14 mouse cellular contexts compared by ENCODE assay signal in genomic region chr2:44165789-44166188, GRCm38 (mm10).
A peak's percentile ranks its signal among the peaks of the same experiment; 100 is the strongest.
DNase-seq lines count a peak whose midpoint lies in the region; ATAC-seq and TF ChIP-seq lines count a peak whose summit lies in the region.
"Had no signal": no experiment of that assay in that cellular context is flagged by ENCODE, and none has a peak within 500 bp of the region (broad histone marks: within the 10 kb centered on the region; RNA-seq: fewer than 3 reads in every experiment).

No protein-coding gene starts in this region.

- H3K27me3 ChIP-seq in spleen, adult 2 months (ENCODE audit: control insufficient read depth, insufficient read depth, low read length), result no peaks in the 10 kb centered on the region
- H3K27me3 ChIP-seq: embryonic facial prominence, embryonic 12.5 days; forebrain, embryonic 15.5 days; limb, embryonic 12.5 days; Patski had no signal

- H3K27ac ChIP-seq in spleen, adult 2 months (ENCODE audit: insufficient read depth, low read length), result 0 out of 2 replicates have a peak overlapping the region, but pooled peaks have one; percentile 0
- H3K27ac ChIP-seq: embryonic facial prominence, embryonic 12.5 days; forebrain, embryonic 15.5 days; limb, embryonic 12.5 days had no signal

- 74% methylated on average over 3 of the region's 3 CpGs for WGBS in spleen, adult 2 months

- no peak for DNase-seq in frontal cortex, postnatal 36 days (ENCODE audit: low spot score in 2 of 2)
- no peak for DNase-seq in spleen, adult 2 months (ENCODE audit: low read depth in 1 of 2, low spot score in 2 of 2)
- no peak for DNase-seq in spleen, postnatal 10 days (ENCODE audit: low spot score in 2 of 2)
- DNase-seq in gastrocnemius, postnatal 25 days, result peak; percentile 45
- peak; percentile 61 for DNase-seq in skeletal muscle tissue, adult 2 months (ENCODE audit: low read depth, low spot score)
- DNase-seq in retina, postnatal 1 day, result no peak
- DNase-seq in kidney, postnatal 4 days, result no peak
- DNase-seq: cerebellum, adult 9-11 months; kidney, adult 9 months had no signal

- no peak overlapping the region for H3K4me3 ChIP-seq in spleen, adult 2 months (ENCODE audit: extremely low read depth, insufficient read depth, insufficient read length)
- H3K4me3 ChIP-seq: embryonic facial prominence, embryonic 12.5 days; forebrain, embryonic 15.5 days; limb, embryonic 12.5 days had no signal

- TF ChIP-seq POLR2A in spleen, adult 2 months (IDR thresholded peaks at IDR 0.05; ENCODE audit: low read depth, low read length), result no peak

- TF ChIP-seq CTCF in spleen, adult 2 months (IDR thresholded peaks at IDR 0.05; ENCODE audit: extremely low read depth, insufficient read depth, insufficient read length, insufficient replicate concordance), result no peak

- no peaks in the 10 kb centered on the region for H3K36me3 ChIP-seq in spleen, adult 2 months (ENCODE audit: control insufficient read depth, insufficient read depth, low read length)
- H3K36me3 ChIP-seq: embryonic facial prominence, embryonic 12.5 days; forebrain, embryonic 15.5 days; limb, embryonic 12.5 days had no signal

- H3K4me1 ChIP-seq in spleen, adult 2 months (ENCODE audit: control insufficient read depth, insufficient read depth, insufficient read length), result no peaks in the 10 kb centered on the region
- H3K4me1 ChIP-seq: embryonic facial prominence, embryonic 12.5 days; forebrain, embryonic 15.5 days; limb, embryonic 12.5 days had no signal

- 0 out of 2 replicates have a peak, but pooled peaks have one; percentile 34 for ATAC-seq in frontal cortex, adult (ENCODE audit: low TSS enrichment)
- ATAC-seq: forebrain, embryonic 15.5 days; Patski had no signal

Comparison
In these comparisons a context has a peak if more than half of its experiments do, and no peak if none do; other contexts are left out.
1. DNase-seq: peak in gastrocnemius, postnatal 25 days (single experiment) and skeletal muscle tissue, adult 2 months (single experiment); none in frontal cortex, postnatal 36 days (0 of 2), spleen, adult 2 months (0 of 2), spleen, postnatal 10 days (0 of 2), retina, postnatal 1 day (single experiment) and kidney, postnatal 4 days (0 of 2).